Mouse (Mus musculus): ENCODE data around the gene Ube2o. TPM values are rescaled to one million over a fixed set of nuclear protein-coding genes. Genes with fewer than 3 reads are reported as not detected.
"Not testable (repeated sequence)": the region's sequence is repeated elsewhere in the genome, so short reads cannot be mapped to it uniquely, and the experiment has no call there.

Gene Ube2o
- total RNA-seq, 2 experiments from 2014 or later, result 32.6 to 39.0 TPM

DNA sequence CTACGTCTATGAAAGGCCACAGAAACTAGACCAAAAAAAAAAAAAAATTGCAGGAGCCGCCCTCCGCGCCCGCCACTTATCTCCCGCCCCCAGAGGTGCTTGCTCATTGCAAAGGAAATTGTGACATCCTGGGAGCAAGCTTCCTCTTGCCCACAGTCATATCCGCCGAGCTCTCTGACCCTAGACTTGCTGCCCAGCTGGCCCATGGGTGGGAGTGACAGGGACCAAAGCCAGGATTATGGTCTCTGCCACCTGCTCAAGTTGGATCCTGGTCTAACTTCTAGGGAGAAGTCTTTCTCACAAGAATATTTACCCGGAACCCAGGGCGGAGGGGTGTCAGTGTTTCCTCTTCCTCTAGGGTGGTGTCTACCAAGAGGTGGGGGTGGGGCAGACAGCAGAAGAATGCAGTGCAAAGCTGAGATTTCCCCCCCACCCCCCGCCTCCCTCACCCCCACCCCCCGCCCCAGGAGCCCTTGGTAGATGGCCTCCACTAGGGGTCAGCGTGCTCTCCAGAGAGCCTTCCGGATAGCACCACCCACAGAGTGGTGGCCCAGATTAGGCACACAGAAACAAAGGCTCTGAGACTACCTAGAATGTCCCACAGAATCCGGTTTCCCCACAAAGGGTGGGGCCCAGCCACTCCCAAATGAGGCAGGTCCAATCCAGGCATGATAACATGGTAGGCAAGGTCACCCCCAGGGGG lies 34.6 kb upstream of the Ube2o start:
- no peak for DNase-seq (ENCODE audit: low spot score in 2 of 2)

DNA sequence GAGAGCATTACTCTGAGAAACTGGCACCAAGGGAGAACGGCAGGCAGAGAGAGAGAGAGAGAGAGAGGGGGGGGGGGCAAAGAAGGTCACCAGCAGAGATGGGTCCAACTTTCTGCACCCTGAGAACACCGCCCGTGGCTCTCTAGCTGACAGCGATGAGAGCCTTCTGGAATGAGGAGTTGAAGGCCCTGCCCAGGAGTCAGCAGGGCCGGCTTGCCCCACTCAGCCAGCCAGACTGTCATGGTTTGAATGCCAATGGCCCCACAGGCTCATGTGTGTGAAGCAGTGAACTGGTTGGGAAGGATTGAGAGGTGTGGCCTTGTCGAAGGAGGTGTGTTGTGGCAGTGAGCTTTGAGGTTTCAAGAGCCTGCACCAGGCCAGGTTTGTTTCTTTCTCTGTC lies 32.0 kb upstream of the Ube2o start:
- DNase-seq (ENCODE audit: low spot score in 2 of 2), result no peak

DNA sequence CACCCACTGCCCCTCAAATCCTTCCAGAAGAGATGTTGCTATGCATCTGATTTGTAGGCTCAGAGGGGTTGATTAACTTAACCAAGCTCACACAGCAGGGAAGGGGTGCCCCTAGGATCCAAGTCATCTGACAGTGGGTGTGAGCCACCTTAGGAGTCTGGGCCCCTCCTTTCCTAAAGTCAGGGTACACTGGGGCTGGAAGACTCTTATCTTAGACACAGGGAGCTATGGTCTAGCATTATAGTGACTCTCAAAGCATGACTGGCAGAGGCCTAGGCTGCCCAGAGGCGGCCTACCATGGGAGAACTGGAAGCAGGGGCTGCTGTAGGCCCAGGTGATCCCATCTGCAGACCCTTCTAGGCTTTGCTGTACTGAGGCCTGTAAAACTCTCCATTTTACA lies 31.3 kb upstream of the Ube2o start:
- DNase-seq (ENCODE audit: low spot score in 2 of 2), result no peak

DNA sequence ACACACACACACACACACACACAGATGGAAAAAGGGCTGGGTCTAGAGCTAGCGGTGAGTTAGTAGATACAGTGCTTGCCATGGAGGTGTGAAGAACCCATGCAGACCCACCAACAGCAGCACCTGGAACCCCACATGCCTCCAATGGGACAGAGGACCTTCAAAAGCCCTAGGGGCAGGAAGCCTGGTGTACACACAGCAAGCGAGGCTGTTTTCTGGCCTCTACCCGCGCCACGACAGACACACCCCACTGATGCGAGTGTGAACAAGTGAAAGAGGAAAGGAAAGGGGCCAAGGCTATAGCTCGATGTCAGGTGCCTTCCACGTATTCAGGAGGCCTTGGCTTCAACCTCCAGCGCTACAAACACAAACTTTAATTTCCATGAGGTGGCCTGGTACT lies 30.6 kb upstream of the Ube2o start:
- no peak for DNase-seq (ENCODE audit: low spot score in 2 of 2)

DNA sequence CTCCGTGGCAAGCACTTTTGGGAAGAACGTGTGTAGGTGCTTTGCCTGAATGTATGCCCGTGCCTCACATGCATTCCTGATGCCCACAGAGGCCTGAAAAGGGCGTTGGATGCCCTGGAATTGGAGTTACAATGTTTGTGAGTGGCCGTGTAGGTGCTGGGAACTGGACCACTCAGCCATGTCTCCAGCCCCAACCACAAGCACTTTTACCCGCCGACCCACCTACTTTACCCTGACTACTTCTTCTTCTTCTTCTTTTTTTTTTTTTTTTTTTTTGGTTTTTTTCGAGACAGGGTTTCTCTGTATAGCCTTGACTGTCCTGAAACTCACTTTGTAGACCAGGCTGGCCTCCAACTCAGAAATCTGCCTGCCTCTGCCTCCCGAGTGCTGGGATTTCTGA lies 29.9 kb upstream of the Ube2o start:
- DNase-seq (ENCODE audit: low spot score in 2 of 2), result not testable (repeated sequence)

DNA sequence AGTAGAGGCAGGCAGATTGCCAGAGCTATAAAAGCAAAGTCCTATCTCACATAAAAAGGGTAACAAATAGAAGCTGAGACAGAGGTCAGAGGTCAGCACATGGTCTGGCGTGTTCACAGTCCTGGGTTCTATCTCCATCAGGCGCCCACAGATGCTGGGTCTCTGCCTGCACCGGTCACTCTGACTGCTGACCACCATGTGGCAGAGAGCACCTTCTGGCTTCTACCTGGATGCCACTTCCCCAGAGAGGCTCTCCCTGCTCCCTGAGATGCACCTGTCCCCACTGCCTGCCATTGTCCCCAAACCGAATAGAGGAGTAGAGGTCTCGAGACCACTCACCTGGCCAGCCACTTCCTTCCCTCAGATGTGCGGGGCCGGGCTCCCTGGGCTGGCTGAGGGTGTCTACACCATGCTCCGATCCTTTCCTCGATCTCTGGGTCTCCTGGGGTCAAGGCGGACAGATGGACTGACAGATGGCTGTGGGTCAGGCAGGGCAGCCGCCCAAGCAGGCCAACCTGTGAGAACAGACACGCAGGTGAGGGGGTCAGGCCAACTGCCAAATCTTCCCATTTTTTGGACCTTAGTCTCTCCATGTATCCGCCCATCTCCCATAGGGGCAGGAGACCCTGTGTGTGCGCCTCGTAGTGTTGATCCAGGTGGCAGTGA lies 28.9 kb upstream of the Ube2o start:
- no peak for DNase-seq (ENCODE audit: low spot score in 2 of 2)

DNA sequence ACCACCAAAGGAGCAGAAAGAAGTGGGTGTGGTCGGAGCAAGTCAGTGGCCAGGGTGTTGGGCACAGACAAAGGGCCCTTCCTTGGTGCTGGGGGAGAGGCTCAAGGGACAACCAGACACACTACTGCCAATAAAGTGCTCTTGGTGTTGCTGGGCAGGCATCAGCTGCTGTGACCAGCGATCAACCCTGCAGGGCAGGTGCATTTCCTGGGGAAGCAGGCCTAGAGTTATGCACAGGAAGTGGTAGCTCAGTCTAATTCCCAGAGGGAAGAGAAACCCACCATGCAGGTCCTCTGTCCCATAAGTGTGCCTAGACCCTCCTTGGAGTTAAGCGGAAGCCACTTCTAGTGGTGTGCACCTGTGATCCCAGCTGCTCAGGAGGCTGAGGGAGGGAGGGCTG lies 26.5 kb upstream of the Ube2o start:
- DNase-seq (ENCODE audit: low spot score in 2 of 2), result no peak

DNA sequence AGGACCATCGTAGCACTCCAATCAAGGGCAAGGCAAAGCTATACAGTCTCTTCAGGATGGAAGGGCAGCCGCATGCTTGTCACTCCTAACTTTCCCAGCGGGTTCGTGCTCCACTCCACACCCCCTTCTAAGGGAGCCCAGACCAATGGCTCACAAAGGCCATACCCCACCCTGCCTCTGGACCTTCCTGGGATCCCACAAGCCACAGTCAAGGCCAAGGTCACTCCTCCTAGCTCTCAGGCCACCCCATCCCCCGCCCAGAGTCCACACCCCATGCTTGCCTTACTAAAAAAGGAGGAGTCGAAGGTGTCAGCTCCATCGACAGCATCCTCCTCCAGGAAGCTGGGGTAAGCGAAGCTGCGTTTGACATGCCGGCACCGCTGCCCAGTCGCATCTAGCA lies 22.9 kb upstream of the Ube2o start:
- DNase-seq (ENCODE audit: low spot score in 2 of 2), result no peak

DNA sequence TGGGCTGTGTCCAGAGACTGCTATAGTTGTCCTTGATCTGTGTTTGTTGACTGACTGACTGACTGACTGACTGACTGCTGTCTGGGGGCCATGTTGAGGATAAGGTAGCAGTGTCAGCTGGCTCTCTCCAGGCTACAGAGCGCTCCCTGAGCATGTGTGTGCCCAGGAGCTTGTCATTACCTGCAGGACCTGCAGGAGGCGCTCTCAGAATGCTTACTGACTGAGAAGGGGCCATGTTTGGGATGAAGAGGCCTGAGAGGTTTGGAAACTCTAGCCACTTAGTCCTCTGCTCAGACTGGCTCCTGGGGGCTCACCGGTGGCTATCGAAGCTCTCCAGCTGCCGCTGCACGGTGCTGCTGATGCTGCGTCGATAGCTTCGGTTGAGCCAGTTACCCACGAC lies 22.1 kb upstream of the Ube2o start:
- DNase-seq (ENCODE audit: low spot score in 2 of 2), result no peak

DNA sequence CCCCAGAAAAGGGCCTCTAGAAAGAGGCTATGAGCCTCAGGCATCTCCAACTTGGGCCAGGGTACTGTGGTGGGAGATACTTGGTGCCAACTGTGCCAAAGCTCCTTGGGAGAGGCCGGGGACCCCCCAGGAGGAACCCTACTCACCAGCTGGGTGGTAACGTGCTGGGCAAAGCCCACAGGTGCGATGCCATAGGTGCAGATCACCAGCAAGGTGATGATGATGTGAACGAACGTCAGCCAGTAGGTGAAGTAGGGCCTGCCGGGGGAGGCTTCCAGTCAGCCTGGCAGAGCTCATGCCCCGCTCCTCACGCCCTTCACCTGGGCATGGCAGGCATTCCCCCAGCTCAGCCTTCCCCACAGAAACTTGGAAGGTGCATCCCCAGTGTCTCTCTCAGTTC lies 20.8 kb upstream of the Ube2o start:
- DNase-seq (ENCODE audit: low spot score in 2 of 2), result no peak

DNA sequence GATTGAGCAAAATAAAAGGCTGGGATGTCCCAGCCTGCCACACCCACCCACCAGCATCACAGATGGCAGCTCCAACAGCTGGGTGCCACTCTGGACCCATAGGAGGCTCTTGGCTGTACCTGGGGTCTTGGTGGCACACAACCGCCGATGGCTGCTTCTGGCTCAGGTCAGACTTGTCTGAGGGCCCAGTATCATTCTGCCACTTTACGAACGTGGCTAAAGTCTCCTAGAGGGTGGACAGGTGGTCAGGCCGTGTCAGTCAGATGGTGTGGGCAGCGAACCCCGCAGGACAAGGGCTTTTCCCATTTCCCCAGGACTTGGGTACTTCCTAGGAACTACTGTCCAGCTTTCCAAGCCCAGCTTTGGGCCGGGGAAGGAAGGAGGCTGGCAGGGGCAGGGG lies 19.9 kb upstream of the Ube2o start:
- DNase-seq (ENCODE audit: low spot score in 2 of 2), result no peak

DNA sequence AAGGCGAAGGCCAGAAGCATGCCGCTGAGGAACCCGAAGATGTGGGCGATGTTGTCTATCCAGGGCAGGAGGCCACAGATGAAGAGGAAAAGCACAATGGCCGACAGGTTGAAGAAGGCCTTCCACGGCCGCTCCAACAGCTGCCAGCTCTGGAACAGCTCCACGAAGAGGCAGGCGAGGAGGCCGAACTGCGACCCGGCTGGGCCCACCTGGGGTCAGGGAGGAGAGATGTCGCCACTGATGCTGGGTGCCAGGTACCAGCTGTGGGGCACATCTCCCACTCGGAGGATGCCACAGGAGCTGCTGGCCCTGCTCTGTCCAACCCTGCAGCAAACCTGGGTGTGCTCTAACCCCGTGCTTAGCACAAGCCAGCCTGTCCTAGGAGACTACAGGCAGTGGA lies 18.0 kb upstream of the Ube2o start:
- DNase-seq (ENCODE audit: low spot score in 2 of 2), result no peak

DNA sequence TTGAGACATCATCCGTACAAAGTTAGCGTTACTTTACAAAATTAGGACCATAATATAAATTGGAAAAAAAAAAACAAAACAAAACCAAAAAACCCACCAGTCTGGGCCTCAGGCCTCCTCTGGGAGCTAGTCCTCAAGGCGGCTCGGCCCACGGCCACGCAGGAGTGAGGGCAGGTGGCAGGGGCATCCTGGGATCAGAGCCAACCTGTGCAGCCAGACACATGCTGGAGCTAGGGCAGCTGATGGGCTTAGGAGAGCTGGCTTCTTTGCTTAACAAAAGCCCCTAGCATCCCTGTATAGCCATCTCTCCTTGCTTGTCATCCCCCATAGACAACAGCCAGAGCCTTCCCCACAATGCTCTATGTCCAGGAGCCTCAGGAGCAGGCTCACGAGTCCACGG lies 16.9 kb upstream of the Ube2o start:
- DNase-seq (ENCODE audit: low spot score in 2 of 2), result no peak

DNA sequence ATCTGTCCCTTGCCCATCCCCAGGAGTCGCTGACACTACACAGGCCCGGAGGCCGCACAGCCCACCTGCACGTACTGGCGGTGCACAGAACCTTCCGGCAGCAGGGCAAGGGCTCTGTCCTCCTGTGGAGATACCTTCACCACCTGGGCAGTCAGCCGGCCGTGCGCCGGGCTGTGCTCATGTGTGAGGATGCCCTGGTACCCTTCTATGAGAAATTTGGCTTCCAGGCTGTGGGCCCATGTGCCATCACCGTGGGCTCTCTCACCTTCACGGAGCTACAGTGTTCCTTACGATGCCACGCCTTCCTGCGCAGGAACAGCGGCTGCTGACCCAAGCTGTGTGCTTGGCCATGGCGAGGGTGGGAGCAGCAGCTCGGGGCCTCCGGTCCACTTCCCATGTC lies 15.5 kb upstream of the Ube2o start:
- DNase-seq (ENCODE audit: low spot score in 2 of 2), result no peak

DNA sequence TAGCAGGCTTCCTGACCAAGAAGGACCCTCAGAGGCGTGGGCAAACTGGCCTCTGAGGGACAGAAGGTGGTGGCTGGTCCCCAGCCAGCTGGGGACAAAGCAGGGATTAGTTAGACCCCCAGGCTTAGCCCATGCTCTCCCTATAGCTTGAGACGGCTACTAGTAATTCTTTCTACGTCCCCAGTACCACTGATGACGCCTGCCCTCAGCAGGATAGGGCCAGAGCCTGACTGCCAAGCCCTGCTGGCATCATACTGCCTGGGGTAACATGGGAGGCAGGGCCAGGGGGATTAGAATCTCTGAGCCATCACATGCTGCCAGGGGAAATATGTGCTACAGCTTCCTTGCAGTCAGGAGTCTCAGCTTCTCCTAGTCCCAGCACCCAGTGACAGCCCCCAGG lies 12.1 kb upstream of the Ube2o start:
- DNase-seq (ENCODE audit: low spot score in 2 of 2), result no peak

DNA sequence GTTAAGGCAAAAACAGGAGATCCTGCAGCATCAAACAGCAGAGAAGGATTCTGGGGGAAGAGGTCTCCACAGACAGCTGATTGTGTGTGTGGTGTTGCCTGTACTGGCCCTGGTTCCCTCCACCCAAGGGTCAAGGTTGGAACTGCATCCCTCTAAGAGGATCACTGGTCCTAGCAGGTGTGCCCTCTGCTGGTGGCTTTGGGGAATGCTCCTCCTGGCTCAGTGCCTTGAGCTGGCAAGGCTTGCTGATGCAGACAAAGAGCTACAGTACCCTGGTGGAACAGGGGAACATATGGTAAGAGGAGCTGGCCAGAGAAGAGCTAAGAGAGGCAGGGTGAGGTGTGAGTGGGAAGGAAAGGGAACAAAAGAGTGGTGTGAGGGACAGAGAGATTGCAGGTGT lies 11.2 kb upstream of the Ube2o start:
- peak; percentile 81 to 91 for DNase-seq (ENCODE audit: low spot score in 2 of 2)

DNA sequence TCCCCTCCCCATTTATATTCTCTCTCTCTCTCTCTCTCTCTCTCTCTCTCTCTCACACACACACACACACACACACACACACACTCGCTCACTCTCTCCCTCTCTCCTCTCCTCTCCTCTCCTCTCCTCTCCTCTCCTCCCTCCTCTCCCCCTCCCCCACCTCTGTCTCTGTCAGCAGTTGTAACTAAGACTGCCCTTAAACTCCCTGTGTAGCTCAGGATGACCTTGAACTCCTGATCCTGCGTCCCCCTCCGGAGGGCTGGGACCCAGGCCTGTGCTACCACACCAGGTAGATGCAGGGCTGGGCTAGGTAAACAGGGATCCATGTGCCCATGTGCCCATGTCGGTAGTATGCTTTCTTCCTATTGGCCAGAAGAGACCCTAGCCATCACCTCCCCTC lies 10.4 kb upstream of the Ube2o start:
- no peak for DNase-seq (ENCODE audit: low spot score in 2 of 2)

DNA sequence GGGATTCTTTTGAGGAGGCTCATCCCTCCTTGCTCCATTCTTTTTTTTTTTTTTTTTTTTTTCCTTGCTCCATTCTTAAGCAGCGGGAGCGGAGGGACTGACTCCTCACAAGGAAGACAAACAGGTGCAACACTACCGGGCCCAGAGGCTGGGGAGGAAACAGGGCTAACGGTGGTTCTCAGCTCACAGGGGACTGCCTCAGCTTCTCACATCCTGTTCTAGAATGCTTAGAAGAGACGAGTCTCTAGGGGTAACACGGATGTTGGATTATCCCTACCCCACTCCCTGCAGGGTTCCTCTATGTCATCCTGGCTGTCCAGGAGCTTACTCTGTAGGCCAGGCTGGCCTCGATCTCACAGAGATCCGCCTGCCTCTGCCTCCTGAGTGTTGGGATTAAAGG lies 8.3 kb upstream of the Ube2o start:
- DNase-seq (ENCODE audit: low spot score in 2 of 2), result no peak

DNA sequence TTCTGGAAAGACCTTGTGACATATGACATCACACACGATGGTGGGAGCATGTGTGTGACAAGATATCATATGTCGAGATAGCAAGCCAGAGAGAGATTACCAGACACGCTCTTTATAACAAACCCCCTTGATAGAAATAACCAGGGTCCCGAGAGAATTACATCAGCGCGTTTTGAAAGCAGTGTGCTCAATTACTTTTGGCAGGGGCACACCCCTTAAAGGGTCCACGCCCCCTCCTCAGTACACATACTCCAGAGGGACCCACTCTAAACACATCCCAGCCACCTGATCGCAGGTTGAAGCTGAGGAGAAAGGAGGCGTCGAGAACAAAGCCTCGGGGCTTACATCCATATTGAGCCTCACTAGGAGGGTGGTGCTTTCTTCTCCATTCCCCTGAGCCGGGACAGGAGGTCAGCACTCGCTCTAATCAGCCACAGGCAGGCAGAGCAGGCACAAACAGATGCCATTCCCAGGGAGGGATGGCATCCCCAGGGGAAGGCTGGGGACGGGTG lies 7.8 kb upstream of the Ube2o start:
- DNase-seq (ENCODE audit: low spot score in 2 of 2), result no peak

DNA sequence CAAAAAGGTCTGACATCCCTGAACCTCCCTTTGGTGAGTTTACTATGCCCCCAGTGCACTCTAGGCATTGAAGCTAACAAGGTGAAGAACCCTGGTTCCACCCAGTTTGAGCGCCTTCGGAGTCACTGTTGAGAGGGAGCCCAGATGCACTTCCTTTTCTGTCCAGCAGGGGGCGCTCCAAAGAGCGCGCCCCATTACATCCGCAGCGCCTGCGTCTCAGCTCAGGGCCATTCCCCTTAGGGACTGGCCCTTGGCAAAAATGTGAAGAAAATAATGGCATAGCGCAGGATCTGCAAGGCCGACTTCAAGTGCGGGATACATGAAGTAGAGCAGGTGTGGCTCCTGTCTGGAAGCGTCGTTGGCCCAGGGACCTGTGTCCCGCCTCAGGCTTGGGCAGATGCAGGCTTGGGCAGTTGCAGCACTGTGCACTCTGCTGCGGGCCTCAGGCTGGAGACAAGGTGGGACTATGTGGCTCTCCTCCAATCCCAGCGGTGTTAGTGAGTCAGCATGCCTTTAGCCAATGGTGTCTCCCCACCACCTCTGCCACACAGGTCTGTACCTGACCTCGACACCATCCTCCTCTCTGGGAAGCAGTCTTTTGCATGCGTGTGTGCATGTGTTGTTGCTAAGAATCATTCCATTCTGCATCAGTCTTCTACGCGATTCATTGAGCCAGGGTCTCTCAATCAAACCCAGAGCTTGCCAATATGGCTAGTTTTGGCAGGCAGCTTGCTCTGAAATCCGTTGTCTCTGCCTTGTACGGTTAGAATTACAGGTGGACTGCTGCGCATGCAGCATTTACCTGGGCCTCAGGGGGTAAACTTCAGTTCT lies 5.8 kb upstream of the Ube2o start:
- DNase-seq (ENCODE audit: low spot score in 2 of 2), result peak; percentile 48 to 56

DNA sequence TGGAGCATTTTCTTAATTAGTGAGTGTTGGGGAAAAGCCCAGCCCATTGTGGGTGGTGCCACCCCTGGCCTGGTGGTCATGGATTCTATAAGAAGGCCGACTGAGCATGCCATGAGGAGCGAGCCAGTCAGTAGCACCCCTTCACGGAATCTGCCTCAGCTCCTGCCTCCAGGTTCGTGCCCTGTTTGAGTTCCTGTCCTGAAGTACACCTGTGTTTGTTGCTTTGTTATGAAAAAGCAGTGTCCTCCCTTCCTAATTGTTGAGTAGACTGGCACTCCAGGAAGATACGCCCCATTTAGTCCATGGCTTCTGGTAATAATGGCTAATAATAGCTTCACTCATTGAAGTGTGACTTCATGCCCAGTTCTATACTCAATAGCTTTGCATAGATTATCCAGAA lies 5.1 kb upstream of the Ube2o start, which contains the start of gene Aanat:
TSS of gene Aanat (plus strand) at position 123 of the 400 bp plus-strand sequence.
- DNase-seq (ENCODE audit: low spot score in 2 of 2), result no peak

DNA sequence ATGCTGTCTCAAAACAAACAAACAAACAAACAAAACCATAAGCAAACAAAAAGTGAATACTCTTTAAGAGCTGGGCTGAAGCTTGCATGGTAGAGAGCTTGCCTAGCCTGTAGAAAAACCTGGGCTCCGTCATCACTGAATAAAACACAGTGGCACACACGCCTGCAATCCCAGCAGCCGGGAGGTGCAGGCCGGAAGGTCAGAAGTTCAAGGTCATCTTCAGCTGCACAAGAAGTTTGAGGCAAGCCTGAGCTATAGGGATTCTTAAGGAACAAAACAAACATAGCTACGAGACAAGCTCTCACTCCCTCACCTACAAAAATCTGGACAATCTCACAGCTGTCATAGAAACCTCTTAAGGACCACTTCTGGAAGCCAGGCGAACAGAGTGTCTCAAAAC lies 4.4 kb upstream of the Ube2o start:
- no peak for DNase-seq (ENCODE audit: low spot score in 2 of 2)

Data from adrenal gland, postnatal 4 days (tissue).